Mouse (Mus musculus) monocyte, adult 59 days (primary cell): ENCODE results near the gene Aurkb. TPM values are rescaled to one million over a fixed set of nuclear protein-coding genes. Genes with fewer than 3 reads are reported as not detected.

Experiments used
- total RNA-seq, 2 experiments: library from RNA; stranded (reverse); gene quantifications; one replicate each; pipeline ENCODE4 v1.2.4; 2023

Gene Aurkb
- total RNA-seq = 10 to 100 TPM; 12.5 to 13.0 TPM

DNA sequence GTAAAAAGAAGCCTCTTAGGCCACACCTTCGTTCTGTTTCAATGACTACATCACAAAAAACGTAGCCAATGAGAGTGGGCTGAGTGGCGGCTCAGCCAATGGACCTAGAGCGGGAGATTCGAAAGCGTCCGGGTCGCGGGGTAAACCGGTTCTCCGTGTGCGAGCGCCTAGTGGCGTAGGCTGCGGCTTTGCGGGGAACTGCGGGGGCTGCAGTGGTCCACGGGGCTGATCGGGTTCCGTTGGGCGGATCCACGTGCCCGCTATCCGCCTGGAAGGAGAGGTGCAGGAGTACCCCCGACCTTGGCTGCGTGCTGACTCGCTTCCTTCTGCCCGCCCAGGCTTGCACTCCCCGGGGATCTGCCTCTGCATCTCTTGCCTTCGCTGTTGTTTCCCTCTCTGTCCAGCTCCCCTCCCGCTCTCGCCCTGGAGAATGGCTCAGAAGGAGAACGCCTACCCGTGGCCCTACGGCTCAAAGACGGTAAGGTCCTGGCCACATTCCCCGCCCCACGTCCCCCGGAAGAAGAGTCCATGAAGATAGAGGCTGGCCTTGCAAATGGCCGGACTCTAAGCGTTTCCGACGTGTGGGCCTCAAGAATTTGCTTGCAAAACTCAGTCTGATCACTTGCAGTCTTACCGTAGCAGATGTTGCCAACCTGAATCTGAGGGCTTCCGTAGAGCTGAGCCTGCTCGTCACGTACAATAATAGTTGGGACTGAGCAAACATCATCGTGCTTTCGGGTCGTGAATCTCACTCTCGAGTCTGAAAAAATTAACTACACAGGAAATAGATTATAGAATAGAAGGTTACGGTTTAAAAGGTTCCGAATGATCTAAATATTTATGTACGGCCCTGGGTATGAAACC lies at the start of gene Aurkb:
Aurkb (plus strand) TSS at position 117 of the 864 bp plus-strand sequence.

DNA sequence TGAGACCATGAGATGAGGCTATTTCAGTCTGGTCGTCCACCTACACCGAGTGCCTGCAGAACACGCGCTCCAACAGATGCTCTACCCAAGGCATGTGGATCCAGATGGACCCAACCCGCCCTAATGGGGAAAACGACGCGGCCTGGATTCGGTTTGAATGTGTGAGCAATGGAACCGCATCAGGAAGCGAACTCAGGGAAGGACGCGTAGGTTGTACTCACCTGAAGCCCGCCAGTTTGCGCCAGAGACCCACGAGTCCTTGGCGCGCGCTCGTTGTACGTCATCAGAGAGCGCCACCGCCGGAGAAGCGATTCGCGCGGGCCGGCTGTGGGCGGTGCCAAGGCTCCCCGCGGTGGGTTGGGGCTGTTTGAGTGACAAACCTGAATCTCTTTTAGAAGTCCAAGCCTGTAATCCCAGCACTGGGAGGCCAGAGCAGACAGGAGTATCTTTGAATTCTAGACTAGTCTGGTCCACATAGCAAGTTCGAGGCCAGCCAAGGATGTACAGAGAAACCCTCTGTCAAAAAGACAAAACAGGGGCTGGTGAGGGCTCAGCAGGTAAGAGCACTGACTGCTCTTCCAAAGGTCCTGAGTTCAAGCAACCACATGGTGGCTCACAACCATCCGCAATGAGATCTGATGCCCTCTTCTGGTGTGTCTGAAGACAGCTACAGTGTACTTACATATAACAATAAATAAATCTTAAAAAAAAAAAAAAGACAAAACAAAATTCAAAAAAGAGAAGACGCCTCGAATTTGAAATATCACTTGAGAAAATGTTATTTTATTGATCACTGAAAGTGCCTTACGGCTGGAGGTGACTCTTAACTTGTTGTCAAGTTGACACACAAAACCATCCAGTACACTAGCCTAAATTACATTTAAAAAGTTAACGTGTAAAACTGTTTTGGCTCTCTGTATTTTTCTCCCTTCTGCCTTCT lies 37.0 kb upstream of the Aurkb start, which contains the start of gene Pfas:
Pfas (minus strand) TSS at position 279 of the 940 bp plus-strand sequence.

DNA sequence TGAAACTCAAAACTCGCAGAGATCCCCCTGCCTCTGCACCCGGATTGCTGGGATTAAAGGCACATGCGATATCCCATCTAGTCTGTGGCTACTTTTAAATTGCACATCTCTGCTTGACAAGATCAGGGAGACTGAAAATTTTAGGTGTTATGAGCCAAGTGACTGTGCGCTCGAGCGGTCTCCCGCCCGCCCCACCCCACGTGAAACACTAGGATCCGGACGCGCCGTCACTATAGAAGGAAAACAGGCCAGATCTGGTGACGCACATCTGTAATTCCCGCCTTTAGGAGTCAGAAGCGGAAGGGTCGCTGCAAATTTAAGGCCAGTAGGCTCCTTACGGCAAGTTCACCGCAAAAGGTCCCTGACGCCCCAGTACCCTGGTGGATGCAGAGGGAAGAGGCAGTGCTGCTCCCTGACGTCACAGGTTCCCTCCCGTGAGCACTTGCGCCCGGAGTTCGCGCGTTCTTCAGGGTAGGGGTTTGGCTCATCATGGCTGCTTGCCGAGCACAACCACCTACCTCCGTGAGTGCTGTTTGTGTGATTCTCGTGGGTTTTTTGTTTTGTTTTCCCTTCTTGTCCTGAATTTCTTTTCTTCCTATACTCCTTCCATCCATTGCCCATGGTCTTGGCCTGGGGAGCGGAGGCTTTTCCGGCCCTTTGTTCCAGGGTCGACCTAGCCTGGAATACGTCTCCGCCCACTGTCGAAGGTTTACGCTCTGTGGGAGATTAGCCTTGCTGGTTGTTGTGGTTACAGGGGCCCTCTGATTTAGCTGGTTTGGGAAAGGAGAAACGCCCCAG lies 29.6 kb upstream of the Aurkb start, which contains the start of gene Ctc1:
Ctc1 (plus strand) TSS at position 268 of the 798 bp plus-strand sequence.

DNA sequence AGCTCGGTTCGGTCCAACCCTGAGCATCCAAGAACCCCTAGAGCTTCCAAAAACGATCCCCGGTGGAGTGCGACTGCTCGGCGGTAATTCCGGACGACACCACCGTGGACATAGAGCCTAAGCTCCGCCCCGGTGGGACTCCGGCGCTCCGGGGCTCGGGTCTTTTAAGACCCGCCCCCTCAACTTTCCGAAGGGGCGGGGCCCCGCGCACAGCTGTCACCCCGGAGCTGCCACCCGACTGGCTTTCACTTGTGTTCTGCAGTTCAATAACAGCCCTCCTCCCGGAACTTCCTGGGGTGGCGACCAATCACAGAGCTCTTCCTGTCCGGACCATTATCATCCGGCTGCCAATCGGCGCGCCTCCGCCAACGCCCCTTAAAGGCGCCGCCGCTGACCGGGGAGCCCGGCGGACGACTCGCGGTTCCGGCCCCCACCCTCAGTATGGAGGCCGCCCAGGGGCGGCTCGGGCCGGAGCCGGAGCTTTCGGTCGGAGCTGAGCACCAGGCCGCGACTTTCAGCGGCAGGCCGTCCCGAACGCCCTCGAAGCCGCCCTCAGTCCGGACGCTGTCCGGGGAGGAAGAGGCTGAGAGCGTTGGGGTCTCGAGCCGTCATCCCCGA lies 14.0 kb downstream of the Aurkb start, which contains the start of gene Borcs6:
Borcs6 (plus strand) TSS at position 361 of the 618 bp plus-strand sequence.

DNA sequence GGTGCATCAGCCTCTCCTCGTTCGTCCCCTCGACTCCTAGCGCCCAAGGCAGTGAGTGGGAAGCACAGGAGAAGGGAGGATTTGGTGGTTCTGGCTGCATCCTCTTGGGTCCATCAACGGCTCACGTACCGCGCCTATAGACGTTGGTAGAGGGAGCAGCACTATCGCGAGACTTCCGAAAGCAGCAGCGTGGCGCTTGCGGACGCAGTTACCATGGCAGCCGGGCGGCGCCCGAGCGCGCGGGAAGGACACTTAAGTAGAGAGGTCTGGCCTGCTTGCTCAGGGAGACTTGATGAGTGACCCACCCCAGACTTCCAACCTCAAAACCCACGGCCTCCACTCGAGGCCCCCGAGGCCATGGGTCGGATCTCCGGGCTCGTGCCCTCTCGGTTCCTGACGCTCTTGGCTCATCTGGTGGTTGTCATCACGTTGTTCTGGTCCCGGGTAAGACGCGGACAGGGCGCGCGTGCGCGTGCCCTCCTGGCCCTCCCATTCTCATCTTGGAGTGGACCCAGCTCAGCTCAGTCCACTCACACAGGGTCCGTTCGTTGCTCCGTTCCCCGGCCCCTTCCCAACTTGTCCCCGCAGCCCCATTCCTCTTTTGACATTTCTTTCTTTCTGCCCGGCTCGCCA lies 25.3 kb downstream of the Aurkb start, which contains the start of gene Tmem107:
Tmem107 (plus strand) TSS at position 217 of the 633 bp plus-strand sequence.

DNA sequence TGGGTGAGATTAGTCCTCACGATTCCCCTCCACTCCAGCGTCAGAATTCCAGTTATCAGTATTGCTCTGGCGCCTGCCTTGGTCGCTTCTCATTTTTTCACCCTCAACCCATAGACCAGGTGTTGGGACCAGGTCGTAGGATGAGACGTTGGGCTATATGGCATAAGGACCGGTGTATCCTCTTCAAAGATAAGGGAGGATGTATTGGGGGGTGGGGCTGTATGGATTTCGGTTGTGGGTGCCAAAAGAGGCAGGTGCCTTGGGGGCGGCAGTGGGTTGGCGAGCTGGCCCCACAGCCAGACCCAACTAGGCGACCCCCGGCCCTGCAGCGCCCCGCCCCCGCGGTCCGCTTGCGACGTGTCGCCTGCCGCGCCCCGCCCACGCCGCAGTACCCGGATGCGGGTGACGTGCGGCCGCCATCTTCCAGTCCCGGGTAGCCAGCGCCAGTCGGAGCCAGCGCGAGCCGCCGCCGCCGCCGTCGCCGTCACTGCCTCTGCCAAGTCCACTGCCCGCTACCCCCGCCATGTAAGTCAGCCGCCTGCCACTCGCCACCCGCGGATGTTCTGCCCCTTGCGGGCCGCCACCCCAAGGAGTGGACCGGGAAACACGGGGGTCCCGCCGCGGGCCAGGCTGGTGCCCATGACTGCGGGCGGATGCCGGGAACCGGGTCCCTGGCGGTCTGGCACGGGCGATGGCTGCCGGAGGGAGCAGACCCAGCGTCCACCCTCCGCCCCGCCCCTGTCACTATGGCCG lies 42.8 kb downstream of the Aurkb start, which contains the start of gene Vamp2:
Vamp2 (plus strand) TSS at position 388 of the 753 bp plus-strand sequence.

DNA sequence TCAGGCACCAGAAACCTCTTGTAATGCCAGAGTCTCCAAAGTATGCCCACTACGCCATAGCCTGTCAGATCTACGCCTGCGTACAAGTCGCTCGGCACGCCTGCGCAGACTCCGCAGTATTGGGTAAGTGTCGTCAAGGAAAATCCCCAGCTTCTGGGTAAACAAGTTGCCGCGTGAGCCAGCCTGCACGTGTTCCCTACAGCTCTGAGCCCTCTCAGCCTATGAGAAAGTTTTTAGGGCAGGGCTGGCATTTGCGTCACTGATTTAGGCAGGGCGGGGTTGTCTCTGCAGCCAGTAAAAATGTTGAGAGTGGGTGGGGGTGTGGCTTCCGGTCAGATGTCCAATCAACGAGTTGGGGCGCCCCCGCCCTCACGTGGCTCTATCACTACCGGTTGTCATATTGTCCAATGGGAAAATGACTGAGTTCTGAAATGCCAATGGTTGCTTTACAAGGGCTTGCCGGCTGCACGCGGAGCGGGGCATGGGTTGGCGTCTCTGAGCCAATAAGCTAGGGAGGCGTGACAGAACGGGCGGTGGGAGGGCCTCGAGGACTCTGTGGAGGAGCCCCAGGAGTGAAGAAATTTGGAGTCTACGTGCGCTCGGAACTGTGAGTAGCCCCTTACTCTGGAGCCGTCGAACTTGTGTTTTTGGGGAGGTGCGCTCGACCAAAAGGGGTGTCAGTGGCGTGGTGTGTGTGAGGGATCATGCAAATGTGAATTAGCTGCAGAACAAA lies 49.4 kb downstream of the Aurkb start, which contains the start of gene Per1:
Per1 (plus strand) TSS at position 521 of the 733 bp plus-strand sequence.

Other genes starting within 250 kb of the Aurkb start
- 100 to 1,000 TPM; 151 to 155 TPM for gene Ndel1, start 173.8 kb upstream of the Aurkb start, total RNA-seq
- not detected for gene Rnf222, start 157.1 kb upstream of the Aurkb start, total RNA-seq
- gene Rpl26, start 144.1 kb upstream of the Aurkb start, total RNA-seq = 1,000 to 10,000 TPM; 1,720 to 1,823 TPM
- gene Odf4, start 118.6 kb upstream of the Aurkb start, total RNA-seq = not detected
- not detected for gene Arhgef15, start 88.2 kb upstream of the Aurkb start, total RNA-seq
- 1 to 10 TPM; 2.6 to 3.1 TPM for gene Slc25a35, start 77.5 kb upstream of the Aurkb start, total RNA-seq
- 1 to 10 TPM; 2.0 to 5.2 TPM for gene Rangrf, start 70.5 kb upstream of the Aurkb start, total RNA-seq
- gene Pfas, start 37.2 kb upstream of the Aurkb start, total RNA-seq = 1 to 10 TPM; 7.9 to 8.6 TPM
- gene Ctc1, start 29.7 kb upstream of the Aurkb start, total RNA-seq = 10 to 100 TPM; 27.8 to 30.5 TPM
- gene Borcs6, start 14.1 kb downstream of the Aurkb start, total RNA-seq = 10 to 100 TPM; 43.4 to 46.4 TPM
- 1 to 10 TPM; 3.9 to 6.5 TPM for gene Tmem107, start 25.2 kb downstream of the Aurkb start, total RNA-seq
- gene Vamp2, start 42.8 kb downstream of the Aurkb start, total RNA-seq = 100 to 1,000 TPM; 151 to 170 TPM
- 100 to 1,000 TPM; 499 to 544 TPM for gene Per1, start 49.6 kb downstream of the Aurkb start, total RNA-seq
- under 1 TPM in 1 of 2 experiments, not detected in 1; 0.45 TPM for gene Hes7, start 74.8 kb downstream of the Aurkb start, total RNA-seq
- under 1 TPM; 0.31 to 0.55 TPM for gene 9130213A22Rik, start 76.9 kb downstream of the Aurkb start, total RNA-seq
- under 1 TPM; 0.50 to 0.85 TPM for gene Aloxe3, start 80.2 kb downstream of the Aurkb start, total RNA-seq
- not detected for gene Alox12b, start 111.3 kb downstream of the Aurkb start, total RNA-seq
- gene Alox8, start 152.2 kb downstream of the Aurkb start, total RNA-seq = 1 to 10 TPM in 1 of 2 experiments, under 1 TPM in 1; 0.94 to 2.2 TPM
- gene Gucy2e, start 191.4 kb downstream of the Aurkb start, total RNA-seq = not detected